Mouse (Mus musculus) skeletal muscle tissue, adult 2 months (tissue): ENCODE data around the gene Arid2.
"Not testable (repeated sequence)": the region's sequence is repeated elsewhere in the genome, so short reads cannot be mapped to it uniquely, and the experiment has no call there.

ENCODE experiments used
- DNase-seq: peaks from one replicate; pipeline ENCODE4 v3.0.0-alpha.2; 2012; ENCODE audit warnings: low read depth, low spot score

The Arid2 gene

DNA sequence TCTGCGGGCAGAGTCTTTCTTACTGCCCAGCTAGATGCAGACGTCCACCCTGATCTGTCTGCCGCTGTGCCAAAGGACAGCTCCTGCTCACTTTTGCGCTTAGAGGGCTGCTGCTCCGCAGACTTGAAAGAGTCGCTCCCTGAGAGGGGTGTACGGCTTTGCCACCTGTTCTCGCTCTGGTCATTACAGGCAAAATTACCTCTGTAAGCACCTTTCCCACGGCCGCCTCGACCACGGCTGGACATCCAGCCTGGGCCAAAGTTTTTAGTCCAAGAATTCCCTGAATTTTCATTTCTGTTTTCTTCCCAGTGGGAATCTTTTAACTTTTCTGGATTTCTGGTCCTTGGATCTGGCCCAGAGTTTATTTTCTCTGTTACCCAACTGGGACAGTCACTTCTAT lies 130.8 kb downstream of the Arid2 start:
- no peak for DNase-seq

DNA sequence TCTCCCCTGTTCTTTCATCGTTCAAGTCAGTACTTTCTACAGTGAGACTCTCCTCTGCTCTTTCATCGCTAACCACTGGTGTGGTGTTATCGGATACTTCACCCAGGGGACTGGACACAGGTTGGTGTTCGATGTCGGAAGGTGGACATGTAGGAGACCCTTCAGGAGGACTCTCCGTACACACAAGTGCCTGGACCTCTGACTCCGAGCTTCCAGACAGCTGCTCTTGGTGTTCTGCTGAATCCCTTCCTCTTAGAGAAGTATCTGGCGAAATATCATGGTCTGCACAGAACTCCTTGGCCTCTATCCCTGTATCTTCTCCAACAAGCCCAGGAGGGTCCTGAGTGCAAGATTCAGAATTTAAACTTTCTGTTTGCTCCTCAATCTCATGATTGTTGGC lies 132.6 kb downstream of the Arid2 start:
- no peak for DNase-seq

DNA sequence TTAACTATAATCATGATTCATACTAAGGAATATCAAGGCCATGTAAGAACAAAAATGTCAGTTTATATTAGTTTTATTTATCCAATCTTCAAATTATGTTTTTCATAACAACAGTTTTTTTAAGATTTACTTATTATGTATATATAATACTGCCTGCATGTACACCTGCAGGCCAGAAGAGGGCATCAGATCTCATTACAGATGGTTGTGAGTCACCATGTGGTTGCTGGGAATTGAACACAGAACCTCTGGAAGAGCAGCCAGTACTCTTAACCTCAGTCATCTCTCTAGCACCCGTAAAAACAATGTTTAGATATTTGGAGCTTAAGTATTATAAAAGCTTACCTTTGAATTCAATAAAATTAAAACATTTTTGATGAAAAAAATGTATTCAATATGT lies 146.9 kb downstream of the Arid2 start:
- DNase-seq: no peak

DNA sequence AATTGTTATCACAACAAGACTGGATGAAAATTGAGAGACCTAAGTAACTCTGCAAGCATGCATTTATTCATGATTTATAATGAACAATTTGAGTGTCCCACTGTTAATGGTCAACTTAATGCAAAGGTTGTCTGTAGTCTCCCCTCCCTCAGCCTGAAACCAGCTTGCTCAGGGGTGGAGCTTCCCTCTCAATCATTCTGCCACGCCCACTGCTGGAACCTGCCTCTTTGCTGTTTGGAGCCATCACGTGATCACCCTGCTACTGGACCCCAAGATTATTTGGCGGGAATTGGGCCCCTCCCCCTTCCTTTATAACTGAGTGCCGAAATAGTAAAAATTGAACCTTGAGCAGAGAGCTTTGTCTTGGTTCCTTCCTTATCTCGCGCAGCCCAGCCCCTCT lies 154.2 kb downstream of the Arid2 start:
- not testable (repeated sequence) for DNase-seq

DNA sequence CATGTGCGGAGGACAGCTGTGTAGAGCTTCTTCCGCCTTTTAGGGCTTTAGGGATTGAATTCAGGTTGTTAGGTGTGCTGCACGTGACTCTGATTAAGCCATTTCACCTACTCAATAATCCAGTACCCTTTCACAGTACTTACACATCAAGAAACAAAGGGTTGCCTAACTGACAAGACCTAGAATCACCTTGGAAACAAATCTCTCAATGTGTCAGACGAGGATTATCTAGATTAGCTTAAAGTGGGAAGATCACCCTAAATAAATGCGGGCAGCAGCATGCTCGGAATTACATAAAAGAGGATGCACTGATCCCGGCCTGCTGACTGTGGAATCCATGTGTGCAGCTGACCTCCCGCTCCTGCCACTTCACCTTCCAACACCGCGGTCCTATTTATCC lies 159.5 kb downstream of the Arid2 start:
- DNase-seq: no peak

DNA sequence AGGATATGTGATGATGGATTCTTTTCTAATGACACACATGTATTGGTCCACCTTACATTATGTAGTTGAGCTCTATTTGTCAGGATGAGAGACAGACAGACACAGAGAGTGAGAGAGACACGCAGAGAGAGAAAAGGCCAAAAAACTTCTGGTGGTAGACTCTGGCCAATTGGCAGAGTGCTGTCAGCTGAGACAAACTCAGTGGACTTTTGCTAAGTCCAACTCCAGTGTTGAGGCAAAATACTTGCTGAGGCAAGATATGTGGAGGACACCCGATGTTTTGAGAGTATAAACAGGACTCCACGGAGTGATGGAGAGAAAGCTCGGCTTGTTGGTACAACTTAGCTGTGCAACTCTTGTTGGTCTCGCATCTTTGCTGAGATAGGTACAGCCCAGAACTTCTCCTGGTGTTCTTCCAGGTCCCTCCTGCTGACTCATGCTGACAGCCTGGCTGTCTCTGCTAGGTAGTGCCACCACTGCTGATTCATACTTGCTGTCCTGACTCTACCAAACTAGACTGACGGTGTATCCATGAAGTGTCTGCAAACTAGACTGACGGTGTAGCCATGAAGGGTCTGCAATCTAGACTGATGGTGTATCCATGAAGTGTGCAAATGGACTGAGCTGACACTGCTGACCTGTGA lies 161.5 kb downstream of the Arid2 start:
- peak; percentile 25 for DNase-seq

DNA sequence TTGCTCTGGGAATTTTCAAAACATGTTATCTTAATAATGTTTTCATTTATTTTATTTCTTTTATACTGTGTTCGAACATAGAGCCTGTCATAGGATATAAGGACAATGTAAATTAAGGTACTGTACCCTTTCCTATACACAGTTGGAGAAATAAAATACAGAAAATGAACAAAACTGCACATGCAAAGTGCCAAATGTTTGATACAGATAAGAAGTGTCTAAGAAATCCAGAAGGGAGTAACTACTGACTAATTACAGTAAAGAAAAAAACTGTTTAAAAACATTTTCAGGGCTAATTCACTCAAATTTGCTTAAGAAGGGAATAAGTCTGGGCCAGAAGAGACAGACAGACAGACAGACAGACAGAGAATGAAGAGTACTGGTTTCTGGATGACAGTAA lies 166.0 kb downstream of the Arid2 start:
- DNase-seq: no peak
